Mouse (Mus musculus) erythroblast, embryonic 14.5 days (primary cell): ENCODE results near the gene Relch.

Experiments used
- GATA1 ChIP-seq: IDR thresholded peaks from 2 replicates; pipeline ENCODE4 v1.6.1; 2012; ENCODE audit warnings: low read length, inconsistent platforms, mixed read lengths
- TAL1 ChIP-seq: IDR thresholded peaks from 3 replicates; pipeline ENCODE4 v1.6.1; 2012; ENCODE audit warnings: low read length, inconsistent platforms, mixed read lengths

- TF ChIP-seq TAL1 (no peak), GATA1 (no peak)
Measured at GRCm38 (mm10) chr1:105735318-105735717, 71.7 kb downstream of the Relch start.
